Mouse (Mus musculus): ENCODE data around the gene Mgat5. TPM values are rescaled to one million over a fixed set of nuclear protein-coding genes. Genes with fewer than 3 reads are reported as not detected.

Mgat5 gene
- polyA plus RNA-seq, 1 experiment = 22.7 TPM

GRCm38 (mm10) chr1:127400666-127401065, 195.9 kb downstream of the Mgat5 start:
- no peak overlapping the region for H3K27ac ChIP-seq (ENCODE audit: insufficient read depth, low read depth, low read length)
- H3K4me1 ChIP-seq (ENCODE audit: control insufficient read depth, insufficient read depth, low read length) = no peaks in the 10 kb centered on the region
- TF ChIP-seq POLR2A (IDR thresholded peaks at IDR 0.05; ENCODE audit: borderline replicate concordance, low read depth, low read length) = no peak
- TF ChIP-seq CTCF (IDR thresholded peaks at IDR 0.05; ENCODE audit: low read depth, low read length) = no peak
- no peak overlapping the region for H3K4me3 ChIP-seq (ENCODE audit: insufficient read depth, low read length)

GRCm38 (mm10) chr1:127404655-127405054, 199.8 kb downstream of the Mgat5 start:
- no peak for TF ChIP-seq POLR2A (IDR thresholded peaks at IDR 0.05; ENCODE audit: borderline replicate concordance, low read depth, low read length)
- no peak for TF ChIP-seq CTCF (IDR thresholded peaks at IDR 0.05; ENCODE audit: low read depth, low read length)
- H3K4me3 ChIP-seq (ENCODE audit: insufficient read depth, low read length) = no peak overlapping the region
- H3K4me1 ChIP-seq (ENCODE audit: control insufficient read depth, insufficient read depth, low read length) = no peaks in the 10 kb centered on the region
- no peak overlapping the region for H3K27ac ChIP-seq (ENCODE audit: insufficient read depth, low read depth, low read length)

- H3K27ac ChIP-seq (ENCODE audit: insufficient read depth, low read depth, low read length) = no peak overlapping the region
- TF ChIP-seq CTCF (IDR thresholded peaks at IDR 0.05; ENCODE audit: low read depth, low read length) (no peak), POLR2A (IDR thresholded peaks at IDR 0.05; ENCODE audit: borderline replicate concordance, low read depth, low read length) (no peak)
- H3K4me3 ChIP-seq (ENCODE audit: insufficient read depth, low read length) = no peak overlapping the region
- peaks cover 6% of the 10 kb centered on the region for H3K4me1 ChIP-seq (ENCODE audit: control insufficient read depth, insufficient read depth, low read length)
Measured at GRCm38 (mm10) chr1:127408957-127409423, 204.2 kb downstream of the Mgat5 start.

GRCm38 (mm10) chr1:127409512-127409911, 204.7 kb downstream of the Mgat5 start:
- Histone ChIP-seq H3K4me3 (ENCODE audit: insufficient read depth, low read length) (no peak overlapping the region), H3K27ac (ENCODE audit: insufficient read depth, low read depth, low read length) (no peak overlapping the region), H3K4me1 (ENCODE audit: control insufficient read depth, insufficient read depth, low read length) (peaks cover 6% of the 10 kb centered on the region)
- no peak for TF ChIP-seq CTCF (IDR thresholded peaks at IDR 0.05; ENCODE audit: low read depth, low read length)
- no peak for TF ChIP-seq POLR2A (IDR thresholded peaks at IDR 0.05; ENCODE audit: borderline replicate concordance, low read depth, low read length)

GRCm38 (mm10) chr1:127414500-127414899, 209.7 kb downstream of the Mgat5 start:
- H3K4me1 ChIP-seq (ENCODE audit: control insufficient read depth, insufficient read depth, low read length) = peaks cover 23% of the 10 kb centered on the region
- TF ChIP-seq POLR2A (IDR thresholded peaks at IDR 0.05; ENCODE audit: borderline replicate concordance, low read depth, low read length) = no peak
- TF ChIP-seq CTCF (IDR thresholded peaks at IDR 0.05; ENCODE audit: low read depth, low read length) = no peak

GRCm38 (mm10) chr1:127415896-127416295, 211.1 kb downstream of the Mgat5 start:
- Histone ChIP-seq H3K27ac (ENCODE audit: insufficient read depth, low read depth, low read length) (no peak overlapping the region), H3K4me3 (ENCODE audit: insufficient read depth, low read length) (no peak overlapping the region), H3K4me1 (ENCODE audit: control insufficient read depth, insufficient read depth, low read length) (peaks cover 23% of the 10 kb centered on the region)
- TF ChIP-seq POLR2A (IDR thresholded peaks at IDR 0.05; ENCODE audit: borderline replicate concordance, low read depth, low read length) (no peak), CTCF (IDR thresholded peaks at IDR 0.05; ENCODE audit: low read depth, low read length) (no peak)

More at GRCm38 (mm10) chr1:127414500-127414899, 209.7 kb downstream of the Mgat5 start:
- H3K4me3 ChIP-seq (ENCODE audit: insufficient read depth, low read length) = no peak overlapping the region
- H3K27ac ChIP-seq (ENCODE audit: insufficient read depth, low read depth, low read length) = no peak overlapping the region

- H3K4me1 ChIP-seq (ENCODE audit: control insufficient read depth, insufficient read depth, low read length) = peaks cover 23% of the 10 kb centered on the region
- H3K4me3 ChIP-seq (ENCODE audit: insufficient read depth, low read length) = no peak overlapping the region
- H3K27ac ChIP-seq (ENCODE audit: insufficient read depth, low read depth, low read length) = no peak overlapping the region
- TF ChIP-seq CTCF (IDR thresholded peaks at IDR 0.05; ENCODE audit: low read depth, low read length) (no peak), POLR2A (IDR thresholded peaks at IDR 0.05; ENCODE audit: borderline replicate concordance, low read depth, low read length) (no peak)
Measured at GRCm38 (mm10) chr1:127416971-127417370, 212.2 kb downstream of the Mgat5 start.

GRCm38 (mm10) chr1:127418916-127419575, 214.2 kb downstream of the Mgat5 start:
- peaks cover 23% of the 10 kb centered on the region for H3K4me1 ChIP-seq (ENCODE audit: control insufficient read depth, insufficient read depth, low read length)
- H3K4me3 ChIP-seq (ENCODE audit: insufficient read depth, low read length) = no peak overlapping the region

GRCm38 (mm10) chr1:127419581-127419980, 214.8 kb downstream of the Mgat5 start:
- Histone ChIP-seq H3K4me3 (ENCODE audit: insufficient read depth, low read length) (no peak overlapping the region), H3K4me1 (ENCODE audit: control insufficient read depth, insufficient read depth, low read length) (peaks cover 28% of the 10 kb centered on the region), H3K27ac (ENCODE audit: insufficient read depth, low read depth, low read length) (no peak overlapping the region)
- no peak for TF ChIP-seq CTCF (IDR thresholded peaks at IDR 0.05; ENCODE audit: low read depth, low read length)
- no peak for TF ChIP-seq POLR2A (IDR thresholded peaks at IDR 0.05; ENCODE audit: borderline replicate concordance, low read depth, low read length)

More at GRCm38 (mm10) chr1:127418916-127419575, 214.2 kb downstream of the Mgat5 start:
- H3K27ac ChIP-seq (ENCODE audit: insufficient read depth, low read depth, low read length) = no peak overlapping the region
- TF ChIP-seq POLR2A (IDR thresholded peaks at IDR 0.05; ENCODE audit: borderline replicate concordance, low read depth, low read length) = no peak
- TF ChIP-seq CTCF (IDR thresholded peaks at IDR 0.05; ENCODE audit: low read depth, low read length) = no peak

GRCm38 (mm10) chr1:127420383-127420782, 215.6 kb downstream of the Mgat5 start:
- H3K27ac ChIP-seq (ENCODE audit: insufficient read depth, low read depth, low read length) = no peak overlapping the region
- no peak for TF ChIP-seq POLR2A (IDR thresholded peaks at IDR 0.05; ENCODE audit: borderline replicate concordance, low read depth, low read length)
- no peak for TF ChIP-seq CTCF (IDR thresholded peaks at IDR 0.05; ENCODE audit: low read depth, low read length)

More at GRCm38 (mm10) chr1:127420383-127420782, 215.6 kb downstream of the Mgat5 start:
- Histone ChIP-seq H3K4me3 (ENCODE audit: insufficient read depth, low read length) (no peak overlapping the region), H3K4me1 (ENCODE audit: control insufficient read depth, insufficient read depth, low read length) (peaks cover 31% of the 10 kb centered on the region)
